Mouse (Mus musculus): ENCODE results near the gene Myo18b.

Myo18b gene

DNA sequence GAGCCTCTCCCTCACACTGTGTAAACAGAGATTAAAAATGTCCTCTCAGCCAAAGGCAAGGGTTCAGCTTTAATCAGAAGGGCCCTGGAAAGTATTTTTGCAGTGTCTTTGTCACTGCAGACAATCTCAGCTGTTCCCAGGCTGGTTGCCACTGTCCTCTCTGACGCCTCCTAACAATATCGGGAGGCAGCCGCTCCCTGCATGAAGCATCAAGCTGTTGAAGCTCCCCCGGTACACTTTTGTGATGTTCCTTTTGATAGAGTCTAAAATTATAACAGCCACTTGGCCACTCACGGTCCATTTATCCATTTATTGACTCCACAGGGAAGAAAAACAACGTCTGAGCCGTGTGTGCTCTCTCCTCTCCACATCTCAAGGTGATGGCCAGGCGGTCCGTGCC, 153.0 kb downstream of the Myo18b start:
- no peak for DNase-seq

- DNase-seq: no peak
These were observed 155.5 kb downstream of the Myo18b start for GRCm38 (mm10) chr5:112740651-112741050.

DNA sequence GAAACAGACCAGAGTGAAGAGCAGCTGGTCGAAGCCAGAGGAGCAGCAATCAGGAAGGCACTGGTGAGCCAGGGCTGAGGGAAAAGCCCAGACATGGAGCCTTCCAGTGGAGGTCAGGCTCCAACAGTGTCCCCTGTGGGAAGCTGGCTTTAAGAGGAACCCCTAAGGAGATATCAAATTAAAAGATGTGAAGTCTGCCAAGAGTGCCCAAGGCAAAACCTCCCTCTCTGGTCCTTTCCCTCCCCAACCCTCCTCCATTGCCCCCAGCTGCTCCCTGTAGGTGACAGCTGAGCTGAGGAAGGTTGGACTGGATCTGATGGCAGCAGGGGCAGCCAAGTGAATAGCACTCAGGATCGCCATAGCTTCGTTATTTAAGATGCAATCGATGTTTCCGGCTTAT, 161.1 kb downstream of the Myo18b start:
- no peak for DNase-seq

DNA sequence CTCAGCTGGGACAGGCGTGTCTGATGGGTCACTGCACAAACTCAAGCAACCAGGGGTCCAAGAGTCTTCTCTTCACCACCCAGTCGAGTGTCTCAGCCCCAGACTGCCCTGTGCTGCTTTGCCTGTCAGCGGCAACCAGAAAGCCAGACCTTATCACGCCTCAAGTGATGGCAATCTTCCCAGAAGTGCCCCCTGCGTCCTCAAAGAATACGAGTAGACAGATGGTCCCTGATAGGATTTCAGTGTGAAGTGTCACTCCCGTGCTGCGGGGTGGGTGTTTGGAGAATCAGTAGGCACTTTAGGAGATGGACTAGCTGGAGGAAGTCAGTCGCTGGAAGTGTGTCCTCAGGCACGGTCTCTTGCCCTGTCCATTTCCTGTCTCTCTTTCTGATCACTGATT, 165.6 kb downstream of the Myo18b start:
- DNase-seq: no peak

GRCm38 (mm10) chr5:112728432-112728831, 167.7 kb downstream of the Myo18b start:
- no peak for DNase-seq

GRCm38 (mm10) chr5:112718655-112719306, 177.4 kb downstream of the Myo18b start:
- peak in 1 of 2 experiments; percentile 18 for DNase-seq

DNA sequence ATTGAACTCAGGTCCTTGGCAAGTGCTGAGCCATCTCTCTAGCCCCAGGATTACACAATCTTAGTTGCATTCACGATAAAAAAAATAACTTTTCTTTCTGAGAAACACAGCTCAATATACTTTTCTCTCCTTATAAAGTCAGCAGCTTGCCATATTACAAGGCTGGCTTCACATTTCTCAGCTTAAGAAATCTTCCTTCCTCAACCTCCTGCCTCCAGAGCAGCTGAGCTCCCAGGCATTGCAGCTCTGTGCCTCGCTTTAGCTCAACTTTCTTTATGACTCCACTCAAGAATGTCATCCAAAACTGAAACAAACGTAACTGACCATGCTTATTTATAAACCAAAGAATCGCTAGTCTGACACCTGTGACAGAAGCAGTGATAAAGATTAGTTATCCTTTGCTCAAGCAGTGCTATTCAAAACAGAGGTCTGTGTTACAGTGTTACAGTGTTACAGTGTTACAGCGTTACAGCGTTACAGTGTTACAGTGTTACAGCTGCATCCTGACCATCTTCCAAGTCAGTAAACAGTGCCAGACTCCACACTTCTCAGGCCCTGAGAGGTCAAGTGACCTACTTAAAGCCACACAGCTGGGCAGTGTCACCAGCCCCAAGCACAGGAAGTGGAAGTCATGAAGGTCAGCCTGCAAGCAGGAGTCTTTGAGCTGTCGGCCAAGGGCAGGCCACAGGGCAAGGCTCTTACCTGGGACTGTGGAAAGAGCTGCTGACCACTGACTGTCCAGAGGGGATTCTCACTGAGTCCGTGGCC, 181.3 kb downstream of the Myo18b start:
- DNase-seq: no peak

DNA sequence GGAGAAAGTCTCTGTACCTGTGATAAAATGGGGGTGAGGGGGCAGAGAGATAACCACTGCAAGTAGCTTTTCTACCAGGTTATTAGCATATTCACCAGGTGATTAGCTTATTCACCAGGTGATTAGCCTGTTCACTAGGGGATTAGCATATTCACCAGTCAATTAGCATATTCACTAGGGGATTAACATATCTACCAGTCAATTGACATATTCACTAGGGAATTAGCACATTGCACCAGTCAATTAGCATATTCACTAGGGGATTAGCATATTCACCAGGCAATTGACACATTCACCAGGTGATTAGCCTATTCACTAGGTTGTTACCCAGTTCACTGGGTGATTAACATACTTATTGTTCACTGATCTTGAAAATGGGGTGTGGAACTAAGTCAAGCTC, 186.3 kb downstream of the Myo18b start:
- no peak for DNase-seq

DNA sequence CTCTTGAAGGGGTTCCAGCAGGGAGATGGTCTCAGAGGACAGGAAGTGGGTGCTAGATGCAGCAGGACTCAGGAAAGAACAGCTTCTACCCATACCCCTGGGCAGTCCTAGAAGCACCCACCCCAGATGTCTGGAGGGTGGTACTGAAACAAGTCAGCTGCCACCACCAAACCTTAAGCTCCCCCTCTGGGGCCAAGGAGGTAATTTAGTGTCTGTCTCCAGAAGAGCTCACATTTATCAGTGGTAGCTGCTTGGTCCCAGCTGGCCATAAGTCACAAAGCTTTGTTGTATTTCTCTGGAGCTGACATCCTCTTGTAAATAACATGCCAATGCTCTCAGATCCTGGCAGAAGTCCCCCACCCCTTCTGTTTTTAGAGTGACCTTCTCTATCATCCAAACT, 187.7 kb downstream of the Myo18b start:
- no peak for DNase-seq

GRCm38 (mm10) chr5:112707478-112707877, 188.7 kb downstream of the Myo18b start:
- no peak for DNase-seq

DNA sequence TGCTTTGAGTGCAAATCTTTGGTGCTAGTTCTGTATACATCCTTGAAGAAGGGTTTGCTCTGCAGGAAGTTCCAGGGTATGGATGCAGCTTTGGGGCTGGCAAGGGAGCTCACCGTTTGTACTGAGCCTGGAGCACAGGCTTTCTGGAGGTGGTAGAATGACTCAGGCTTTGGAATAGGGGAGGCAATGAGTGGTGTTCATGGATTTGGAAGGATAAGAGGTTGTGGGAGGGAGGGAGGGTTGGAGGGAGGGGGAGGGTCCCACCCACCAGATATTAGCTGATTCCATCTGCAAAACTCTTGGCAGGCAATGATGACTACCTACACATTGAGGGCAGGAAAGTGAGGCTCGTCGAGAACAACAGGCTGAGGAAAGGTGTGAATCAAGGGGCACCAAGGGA, 195.4 kb downstream of the Myo18b start:
- DNase-seq: no peak

DNA sequence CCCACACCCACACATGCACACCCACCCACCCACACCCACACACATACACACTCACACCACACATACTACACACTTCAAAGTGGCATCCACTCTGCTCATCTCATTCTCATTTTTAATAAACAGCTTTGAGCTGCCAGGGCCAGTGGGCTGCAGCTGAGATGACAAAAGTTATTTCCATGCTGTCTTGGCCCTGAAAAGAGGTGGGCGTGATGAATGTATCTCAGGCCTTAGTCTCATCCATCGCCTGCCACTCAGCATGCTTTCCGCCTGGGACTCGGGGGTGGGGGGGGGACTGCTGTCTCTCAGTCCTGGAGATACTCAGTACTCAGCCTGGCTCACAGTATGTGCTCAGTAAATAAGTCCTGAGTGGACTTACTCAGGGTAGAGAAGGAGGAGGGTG, 199.5 kb downstream of the Myo18b start:
- no peak for DNase-seq

DNA sequence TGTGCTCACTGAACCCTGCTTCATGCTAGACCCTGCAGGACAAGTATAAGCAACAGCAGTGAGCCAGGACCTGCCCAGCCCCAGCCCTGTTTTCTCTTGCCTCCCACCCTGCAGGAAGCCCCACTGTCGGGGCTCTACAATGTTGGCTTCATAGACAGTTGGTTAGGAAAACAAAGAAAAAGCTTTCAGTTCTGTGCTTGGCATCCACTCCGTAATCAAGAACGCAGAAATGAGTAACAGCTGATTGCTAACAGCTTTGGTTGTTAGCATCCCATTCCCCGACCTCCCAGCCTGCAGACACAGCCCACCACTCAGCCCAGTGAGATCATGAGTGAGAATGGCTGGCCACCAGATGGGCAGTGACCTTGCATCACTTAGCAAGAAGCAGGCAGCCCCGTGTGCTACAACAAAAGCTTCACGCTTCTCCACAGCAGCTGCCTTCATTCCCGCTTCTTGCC, 200.9 kb downstream of the Myo18b start:
- DNase-seq: no peak

DNA sequence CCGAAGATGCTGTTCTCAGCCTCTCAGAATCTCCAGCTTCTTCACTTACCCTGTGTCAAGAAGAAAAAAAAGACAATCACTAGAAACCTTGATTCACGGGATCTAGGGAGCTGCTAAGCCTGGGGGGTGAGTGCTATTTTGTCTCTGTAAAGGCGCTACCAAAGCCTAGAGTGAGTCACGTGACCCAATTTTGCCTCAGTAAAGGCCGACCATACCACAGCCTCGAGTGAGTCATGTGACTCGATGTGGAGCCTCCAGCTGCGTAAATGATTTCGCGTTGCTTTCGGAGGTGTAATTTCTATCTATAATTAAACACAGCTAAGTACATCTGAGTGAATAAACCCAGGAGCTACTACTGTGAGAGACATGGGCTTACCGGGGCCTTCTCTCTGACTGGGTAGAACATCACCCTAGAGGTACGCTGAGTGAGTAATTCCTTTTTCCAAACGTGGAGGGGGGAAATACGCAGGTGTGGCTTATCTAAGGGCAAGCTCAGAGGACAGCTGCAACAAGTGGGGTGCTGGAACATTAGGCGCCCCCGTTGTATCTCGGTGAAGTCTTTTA, 202.8 kb downstream of the Myo18b start:
- DNase-seq: no peak

GRCm38 (mm10) chr5:112687100-112687818, 208.9 kb downstream of the Myo18b start:
- no peak for DNase-seq

- no peak for DNase-seq
These were observed 209.7 kb downstream of the Myo18b start for GRCm38 (mm10) chr5:112686309-112687099.

GRCm38 (mm10) chr5:112679251-112679650, 216.9 kb downstream of the Myo18b start:
- no peak for DNase-seq

GRCm38 (mm10) chr5:112678153-112678552, 218.0 kb downstream of the Myo18b start:
- DNase-seq: no peak

- no peak for DNase-seq
These were observed 221.4 kb downstream of the Myo18b start for GRCm38 (mm10) chr5:112674806-112675205.

GRCm38 (mm10) chr5:112672457-112672856, 223.7 kb downstream of the Myo18b start:
- DNase-seq: no peak

GRCm38 (mm10) chr5:112671961-112672360, 224.2 kb downstream of the Myo18b start:
- DNase-seq: no peak

GRCm38 (mm10) chr5:112667153-112667552, 229.0 kb downstream of the Myo18b start:
- DNase-seq: no peak

GRCm38 (mm10) chr5:112665661-112666060, 230.5 kb downstream of the Myo18b start:
- DNase-seq: no peak

Measured in spleen, adult 18-20 months (tissue).